In the genomic region with DNA sequence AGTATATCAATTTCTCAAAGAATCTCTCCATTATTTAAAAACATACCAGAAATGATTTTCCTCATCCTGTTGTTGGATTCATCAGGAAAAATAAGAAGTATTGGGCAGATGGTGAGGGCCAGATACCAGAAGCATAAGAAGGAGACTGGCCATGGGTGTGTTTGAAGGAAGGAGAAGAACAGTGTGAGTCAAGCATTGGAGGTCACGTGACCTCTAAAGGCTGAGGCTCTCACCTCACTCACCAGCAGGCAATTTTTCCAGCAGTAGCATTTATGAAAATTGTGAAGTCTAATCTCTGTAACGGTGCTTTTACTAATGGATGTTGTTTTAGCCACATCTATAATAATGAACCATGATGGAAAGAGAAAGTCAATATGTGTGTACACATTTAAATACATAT, we compare ENCODE assay signal across 24 mouse cellular contexts. TPM values are rescaled to one million over a fixed set of nuclear protein-coding genes. Genes with fewer than 3 reads are reported as not detected.
DNase-seq lines count a peak whose midpoint lies in the region; ATAC-seq and TF ChIP-seq lines count a peak whose summit lies in the region.
"Had no signal": no experiment of that assay in that cellular context is flagged by ENCODE, and none has a peak within 500 bp of the region (broad histone marks: within the 10 kb centered on the region; RNA-seq: fewer than 3 reads in every experiment).

No protein-coding gene starts in this region.

- dilution Hi-C loops in CH12.LX (cut with MboI; ENCODE audit: extremely low pct_ligation_motif_present, extremely low pct_unique_long_range_greater_than_20kb, low sequenced_read_pairs) = no loop called here

- H3K79me2 ChIP-seq in CH12.LX (replicated peaks; ENCODE audit: control insufficient read depth, extremely low read depth, insufficient read depth, poor library complexity, severe bottlenecking) = no peaks in the 10 kb centered on the region
- H3K79me2 ChIP-seq in myocyte (ENCODE audit: control insufficient read depth, insufficient read depth) = no peaks in the 10 kb centered on the region

- H3K9ac ChIP-seq in CH12.LX (ENCODE audit: insufficient read depth, low read depth) = no peak overlapping the region
- no peak overlapping the region for H3K9ac ChIP-seq in stomach, postnatal 0 days (ENCODE audit: low read length)
- H3K9ac ChIP-seq: embryonic facial prominence, embryonic 12.5 days; forebrain, embryonic 12.5 days had no signal

- TF ChIP-seq POLR2A in CH12.LX (IDR thresholded peaks at IDR 0.05; ENCODE audit: low read depth, low read length) (no peak), myocyte (IDR thresholded peaks at IDR 0.05; ENCODE audit: insufficient read length, low read depth) (no peak)

- H3K27me3 ChIP-seq in CH12.LX (replicated peaks) (no peaks in the 10 kb centered on the region), myocyte (ENCODE audit: control insufficient read depth, insufficient read depth, insufficient read length) (no peaks in the 10 kb centered on the region)
- no peaks in the 10 kb centered on the region for H3K27me3 ChIP-seq in stomach, postnatal 0 days (ENCODE audit: control insufficient read depth, insufficient read depth, low read length)
- H3K27me3 ChIP-seq: embryonic facial prominence, embryonic 12.5 days; forebrain, embryonic 12.5 days; Patski had no signal

- no peaks in the 10 kb centered on the region for H3K9me3 ChIP-seq in CH12.LX (replicated peaks; ENCODE audit: low read length)
- H3K9me3 ChIP-seq in stomach, postnatal 0 days (ENCODE audit: control insufficient read depth, low read length) = no peaks in the 10 kb centered on the region
- H3K9me3 ChIP-seq: embryonic facial prominence, embryonic 10.5 days; embryonic facial prominence, embryonic 12.5 days; forebrain, embryonic 10.5 days; forebrain, embryonic 12.5 days had no signal

- DNase-seq in 416B (ENCODE audit: low read depth) (peak; percentile 3), CH12.LX (ENCODE audit: extremely low read depth) (no peak)
- DNase-seq in stomach, postnatal 0 days (ENCODE audit: low spot score) = no peak
- DNase-seq: adrenal gland, adult 8-10 months; adrenal gland, postnatal 14 days; adrenal gland, postnatal 36 days; cerebellum, adult 11-12 months; cerebellum, adult 2 months; cerebellum, adult 9-10 months; cerebellum, postnatal 10 days; cerebellum, postnatal 25 days had no signal

- TF ChIP-seq RAD21 in CH12.LX (IDR thresholded peaks at IDR 0.05; ENCODE audit: low read depth, low read length) = no peak

- TF ChIP-seq CTCF in CH12.LX (conservative IDR thresholded peaks at IDR 0.05 in 1 of 2, IDR thresholded peaks at IDR 0.05 in 1 of 2; ENCODE audit: low read depth in 2 of 2, low read length in 2 of 2) = no peak
- TF ChIP-seq CTCF in stomach, postnatal 0 days (IDR thresholded peaks at IDR 0.05; ENCODE audit: low read depth) = no peak

- H3K4me3 ChIP-seq in CH12.LX (replicated peaks in 1 of 3; ENCODE audit: low read depth in 2 of 3, low read length in 2 of 3, poor library complexity in 1 of 3) = no peak overlapping the region
- no peak overlapping the region for H3K4me3 ChIP-seq in myocyte
- no peak overlapping the region for H3K4me3 ChIP-seq in stomach, postnatal 0 days (ENCODE audit: low read depth, low read length)
- H3K4me3 ChIP-seq: embryonic facial prominence, embryonic 10.5 days; embryonic facial prominence, embryonic 12.5 days; forebrain, embryonic 10.5 days; forebrain, embryonic 12.5 days had no signal

- 86% methylated on average over 2 of the region's 2 CpGs for WGBS in stomach, postnatal 0 days

- no peak for ATAC-seq in erythroid progenitor cell, adult 5-6 weeks (replicated peaks; ENCODE audit: low FRiP score, poor library complexity, severe bottlenecking)
- no peak for ATAC-seq in stomach, postnatal 0 days (ENCODE audit: low FRiP score, low TSS enrichment)
- ATAC-seq: activated CD4-positive, CD25-positive, alpha-beta regulatory T cell, adult 4 months; CD4-positive, CD25-positive, alpha-beta regulatory T cell, adult 4 months; forebrain, embryonic 14.5 days; forebrain, embryonic 16.5 days; Patski had no signal

- no peak for TF ChIP-seq EP300 in CH12.LX (IDR thresholded peaks at IDR 0.05; ENCODE audit: low read length)
- no peak for TF ChIP-seq EP300 in stomach, postnatal 0 days (optimal IDR thresholded peaks at IDR 0.05)

- H3K4me2 ChIP-seq in CH12.LX (ENCODE audit: insufficient read depth, low read depth, poor library complexity, severe bottlenecking) = no peak overlapping the region
- no peak overlapping the region for H3K4me2 ChIP-seq in myocyte (ENCODE audit: low read depth)
- no peak overlapping the region for H3K4me2 ChIP-seq in stomach, postnatal 0 days (replicated peaks; ENCODE audit: low read depth)
- H3K4me2 ChIP-seq: embryonic facial prominence, embryonic 12.5 days; forebrain, embryonic 12.5 days had no signal

- H3K4me1 ChIP-seq in CH12.LX (ENCODE audit: control insufficient read depth in 1 of 2, insufficient read depth in 2 of 2) = no peaks in the 10 kb centered on the region
- H3K4me1 ChIP-seq in stomach, postnatal 0 days (replicated peaks; ENCODE audit: control insufficient read depth, insufficient read depth) = no peaks in the 10 kb centered on the region
- H3K4me1 ChIP-seq: embryonic facial prominence, embryonic 10.5 days; embryonic facial prominence, embryonic 12.5 days; forebrain, embryonic 10.5 days; forebrain, embryonic 12.5 days had no signal

- in situ Hi-C loops in CH12.LX (cut with MboI; ENCODE audit: low pct_ligation_motif_present, low pct_unique_long_range_greater_than_20kb, low sequenced_read_pairs) = no loop called here

- H3K36me3 ChIP-seq in CH12.LX (replicated peaks in 1 of 2; ENCODE audit: control insufficient read depth in 1 of 2, insufficient read depth in 1 of 2, low read length in 1 of 2) (no peaks in the 10 kb centered on the region), myocyte (ENCODE audit: control insufficient read depth, insufficient read depth) (no peaks in the 10 kb centered on the region)
- H3K36me3 ChIP-seq in stomach, postnatal 0 days (ENCODE audit: control insufficient read depth, insufficient read depth, low read length) = no peaks in the 10 kb centered on the region
- H3K36me3 ChIP-seq: embryonic facial prominence, embryonic 10.5 days; embryonic facial prominence, embryonic 12.5 days; forebrain, embryonic 10.5 days; forebrain, embryonic 12.5 days had no signal

- no peak overlapping the region for H3K27ac ChIP-seq in CH12.LX (ENCODE audit: insufficient read depth, low read depth)
- H3K27ac ChIP-seq in stomach, postnatal 0 days (replicated peaks) = no peak overlapping the region
- H3K27ac ChIP-seq: embryonic facial prominence, embryonic 10.5 days; embryonic facial prominence, embryonic 12.5 days; forebrain, embryonic 10.5 days; forebrain, embryonic 12.5 days had no signal

- H3ac ChIP-seq in myocyte (ENCODE audit: control insufficient read depth, insufficient read length) = no peak overlapping the region

TF ChIP-seq in CH12.LX, 34 proteins besides CTCF, POLR2A, EP300 and RAD21:
- peak; percentile 61 for TF ChIP-seq USF1 (IDR thresholded peaks at IDR 0.05; ENCODE audit: low read depth, low read length)
- TF ChIP-seq PAX5 (IDR thresholded peaks at IDR 0.05; ENCODE audit: low read length) = no peak
- peak; percentile 66 for TF ChIP-seq USF2 (conservative IDR thresholded peaks at IDR 0.05; ENCODE audit: low read depth, low read length)
- no peak for TF ChIP-seq MEF2A (IDR thresholded peaks at IDR 0.05; ENCODE audit: borderline replicate concordance, low read depth, low read length)
- 0 out of 2 replicates have a peak, but pooled peaks have one; percentile 11 for TF ChIP-seq BHLHE40 (IDR thresholded peaks at IDR 0.05; ENCODE audit: low read depth, low read length)
- no peak for TF ChIP-seq GABPA (IDR thresholded peaks at IDR 0.05; ENCODE audit: insufficient replicate concordance, low read depth, low read length)

TF ChIP-seq in myocyte, 11 proteins besides CTCF, POLR2A, EP300 and RAD21:
- TF ChIP-seq USF1 (IDR thresholded peaks at IDR 0.05; ENCODE audit: low read depth) (peak; percentile 21), POLR2AphosphoS2 (IDR thresholded peaks at IDR 0.05; ENCODE audit: insufficient read length, low read depth) (no peak)

RNA-seq across cellular contexts. Expression of a gene that starts 39.8 kb away (rescaled TPM):
- total RNA-seq in CH12.LX (2012; rRNA removed) (not detected in 2 replicates), CH12.LX (2014; rRNA removed) (not detected in 2 replicates)
- polyA plus RNA-seq in CH12.LX (2012; ENCODE audit: insufficient read length, low read depth) (not detected in 2 replicates), myocyte (2012; fragmentation: generic; extraction: Trizol) (0.05 TPM)
- not detected in 2 replicates for total RNA-seq in erythroid progenitor cell, adult 5-6 weeks (2015; ENCODE audit: low replicate concordance)
- total RNA-seq in erythroid progenitor cell, adult 5-6 weeks (2017; ENCODE audit: low replicate concordance) = not detected in 2 replicates
- 37.7 and 48.4 TPM in 2 replicates for polyA plus RNA-seq in stomach, postnatal 0 days (2015; fragmentation: Nextera tagmentation; extraction: Ambion mirVana)
- total RNA-seq: adrenal gland, adult 18-20 months; adrenal gland, adult 8-10 months; adrenal gland, postnatal 14 days; ES-E14 had no signal
- polyA plus RNA-seq: activated CD4-positive, CD25-positive, alpha-beta regulatory T cell, adult 4 months; CD4-positive, CD25-positive, alpha-beta regulatory T cell, adult 4 months; Patski had no signal

Comparison
In these comparisons a context has a peak if more than half of its experiments do, and no peak if none do; other contexts are left out.
1. RNA of a gene that starts 39.8 kb away (polyA plus RNA-seq): 37.7 to 48.4 TPM in stomach, postnatal 0 days; 0.05 TPM in myocyte (single experiment) and not detected in CH12.LX; every median in the first group is over 10 times any median in the second.